Mouse (Mus musculus): ENCODE measurements around the gene Trappc1.

Gene Trappc1

DNA sequence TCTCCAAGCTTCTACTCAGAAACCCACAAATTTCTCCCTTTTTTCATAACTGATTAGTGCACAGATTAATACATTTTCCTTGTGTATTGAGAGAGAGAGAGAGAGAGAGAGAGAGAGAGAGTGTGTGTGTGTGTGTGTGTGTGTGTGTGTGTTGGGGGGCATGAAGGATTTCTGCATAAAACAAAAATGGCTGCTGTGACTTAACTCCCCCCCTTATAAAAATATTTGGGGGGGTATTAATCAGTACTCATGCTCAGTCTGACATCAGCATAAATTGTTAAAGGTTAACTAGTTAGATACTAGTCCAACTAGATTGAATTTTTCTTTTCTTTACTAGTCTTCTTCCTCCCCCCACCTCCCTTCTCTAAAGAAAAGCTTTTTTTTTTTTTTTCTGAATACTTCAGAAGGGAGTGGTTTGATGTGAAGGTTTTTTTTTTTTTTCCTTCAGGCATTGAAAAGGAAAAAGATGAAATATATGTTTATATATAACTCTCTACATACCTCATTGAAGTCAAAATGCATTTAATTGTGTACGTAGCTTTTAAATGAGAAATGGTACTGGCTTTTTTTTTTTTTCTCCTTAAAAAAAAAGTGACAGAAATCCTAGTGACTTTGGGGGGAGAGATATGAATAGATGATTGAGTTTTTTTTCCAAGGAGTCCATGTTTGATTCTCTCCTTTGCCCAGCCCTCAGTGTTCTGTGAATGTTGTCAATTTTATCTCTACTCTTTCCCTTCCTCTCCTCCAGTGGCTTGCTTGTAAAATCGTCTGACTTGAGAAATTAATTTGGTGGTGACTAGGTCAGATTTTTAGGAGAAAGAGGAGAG lies 46.4 kb downstream of the Trappc1 start:
- no peak for DNase-seq (ENCODE audit: low spot score in 2 of 2)

DNA sequence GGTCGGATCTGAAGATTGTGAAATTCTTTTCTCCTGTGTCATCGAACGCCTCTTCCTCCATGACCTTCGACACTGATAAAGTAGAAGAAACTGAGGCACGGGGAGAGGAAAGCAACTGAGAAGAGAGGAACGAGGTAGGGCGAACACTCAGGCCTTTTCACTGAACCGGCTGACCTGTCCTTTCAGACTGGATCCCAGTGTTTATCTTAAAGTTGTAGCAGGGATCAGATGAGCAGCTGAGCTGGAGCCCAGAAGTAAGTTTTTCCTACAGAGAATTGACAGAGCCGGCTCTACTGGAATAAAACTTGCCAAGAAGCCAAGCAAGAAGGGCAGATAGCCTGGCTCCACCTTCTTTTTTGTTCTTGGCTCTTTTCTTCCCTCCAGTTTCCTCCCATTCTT lies 47.0 kb downstream of the Trappc1 start:
- DNase-seq (ENCODE audit: low spot score in 2 of 2) = no peak

GRCm38 (mm10) chr11:69371601-69372000 lies 47.8 kb downstream of the Trappc1 start:
- no peak for DNase-seq (ENCODE audit: low spot score in 2 of 2)

- peak in 1 of 2 experiments; percentile 68 for DNase-seq (ENCODE audit: low spot score in 2 of 2)
Measured at GRCm38 (mm10) chr11:69372056-69372779, 48.4 kb downstream of the Trappc1 start.

GRCm38 (mm10) chr11:69372780-69373170 lies 49.0 kb downstream of the Trappc1 start:
- no peak for DNase-seq (ENCODE audit: low spot score in 2 of 2)

DNA sequence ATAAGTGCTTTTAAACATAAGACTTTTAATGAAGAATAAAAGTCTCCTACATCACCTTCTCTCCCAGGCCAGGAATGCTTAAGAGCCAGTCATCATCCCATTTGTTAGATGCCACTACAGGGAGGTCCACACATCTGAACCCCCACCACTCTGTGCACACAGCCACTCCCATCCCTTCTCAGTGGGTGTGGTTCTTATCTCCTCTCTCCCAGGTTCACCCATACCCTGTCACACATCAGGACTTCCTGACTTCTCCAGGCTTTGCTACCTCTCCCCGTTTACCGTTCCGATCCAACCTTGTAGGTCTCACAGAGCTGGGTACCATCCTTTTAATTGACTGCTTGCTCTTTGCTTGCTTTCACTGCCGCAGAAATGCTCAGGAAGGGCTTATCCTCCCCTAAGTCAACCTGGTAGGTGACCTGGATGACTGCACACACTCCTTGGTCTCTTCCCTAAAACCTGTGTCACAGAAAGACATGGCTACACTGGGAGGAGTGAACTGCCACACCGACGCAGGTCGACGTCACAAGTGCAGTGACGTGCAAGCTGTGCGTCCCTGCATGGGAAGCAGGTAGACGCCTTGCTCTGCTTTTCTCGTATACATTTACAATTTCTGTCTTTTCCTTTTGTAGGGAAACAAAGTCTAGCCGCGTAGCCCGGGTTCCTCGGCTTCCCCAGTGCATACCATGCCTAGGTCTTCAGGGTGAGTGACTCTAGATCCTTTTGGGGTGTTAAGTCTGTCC lies 49.6 kb downstream of the Trappc1 start:
- no peak for DNase-seq (ENCODE audit: low spot score in 2 of 2)
